ENCODE assay signal across 29 mouse cellular contexts in genomic region chr11:109180290-109180689, GRCm38 (mm10). TPM values are rescaled to one million over a fixed set of nuclear protein-coding genes. Genes with fewer than 3 reads are reported as not detected.
DNase-seq lines count a peak whose midpoint lies in the region; ATAC-seq lines count a peak whose summit lies in the region.
"Had no signal": no experiment of that assay in that cellular context is flagged by ENCODE, and none has a peak within 500 bp of the region (broad histone marks: within the 10 kb centered on the region; RNA-seq: fewer than 3 reads in every experiment).

No protein-coding gene starts in this region.

- no peak overlapping the region for H3K4me2 ChIP-seq in intestine, embryonic 15.5 days (replicated peaks)
- H3K4me2 ChIP-seq: heart, embryonic 11.5 days; limb, embryonic 13.5 days; liver, embryonic 12.5 days; lung, embryonic 14.5 days had no signal

- no peak overlapping the region for H3K4me3 ChIP-seq in intestine, embryonic 15.5 days (replicated peaks)
- H3K4me3 ChIP-seq: gastrocnemius, adult 2 months; limb, embryonic 13.5 days; liver, embryonic 12.5 days; megakaryocyte, embryonic 14.5 days; myocyte had no signal

- peak; percentile 9 for DNase-seq in kidney, adult 11 months
- no peak for DNase-seq in kidney, adult 8-10 months
- peak; percentile 69 to 83 for DNase-seq in lung, adult 18-20 months
- peak; percentile 84 for DNase-seq in lung, postnatal 36 days
- no peak for DNase-seq in layer of hippocampus, adult 18-20 months (ENCODE audit: low spot score in 2 of 2)
- DNase-seq in right cerebral cortex, postnatal 36 days (ENCODE audit: low spot score in 2 of 2), result no peak
- DNase-seq in gastrocnemius, postnatal 10 days, result no peak
- DNase-seq: adrenal gland, postnatal 36 days; cerebellum, adult 9-10 months; gastrocnemius, adult 2 months; lung, embryonic 14.5 days had no signal

- H3K9ac ChIP-seq in intestine, embryonic 15.5 days, result no peak overlapping the region
- H3K9ac ChIP-seq: limb, embryonic 13.5 days; liver, embryonic 12.5 days; lung, embryonic 14.5 days had no signal

- no peaks in the 10 kb centered on the region for H3K27me3 ChIP-seq in intestine, embryonic 15.5 days (replicated peaks)
- H3K27me3 ChIP-seq: liver, embryonic 12.5 days; megakaryocyte, embryonic 14.5 days had no signal

- no peaks in the 10 kb centered on the region for H3K36me3 ChIP-seq in intestine, embryonic 15.5 days
- H3K36me3 ChIP-seq: limb, embryonic 13.5 days; liver, embryonic 12.5 days had no signal

- H3K27ac ChIP-seq in intestine, embryonic 15.5 days, result no peak overlapping the region
- H3K27ac ChIP-seq: gastrocnemius, adult 2 months; kidney, postnatal 0 days; limb, embryonic 13.5 days; liver, embryonic 12.5 days had no signal

- H3K9me3 ChIP-seq in intestine, embryonic 15.5 days, result no peaks in the 10 kb centered on the region
- H3K9me3 ChIP-seq: limb, embryonic 13.5 days; liver, embryonic 12.5 days had no signal

- ATAC-seq in intestine, embryonic 15.5 days, result peak; percentile 75
- ATAC-seq: CD4-positive, CD25-positive, alpha-beta regulatory T cell, adult 4 months; forebrain, embryonic 14.5 days; liver, embryonic 12.5 days; midbrain, embryonic 16.5 days had no signal

- WGBS in intestine, embryonic 15.5 days, result 63% methylated on average over 11 of the region's 11 CpGs

- H3K4me1 ChIP-seq in intestine, embryonic 15.5 days (replicated peaks), result peaks cover 15% of the 10 kb centered on the region
- H3K4me1 ChIP-seq: liver, embryonic 12.5 days; megakaryocyte, embryonic 14.5 days had no signal

RNA-seq across cellular contexts. Expression of gene E030025P04Rik, which starts 36.1 kb away (rescaled TPM):
- not detected in 2 replicates for polyA plus RNA-seq in intestine, embryonic 15.5 days (2015; fragmentation: Nextera tagmentation; extraction: Ambion mirVana)
- not detected for total RNA-seq in layer of hippocampus, adult 18-20 months (2021)
- total RNA-seq in gastrocnemius, postnatal 10 days (2021), result not detected
- total RNA-seq: adrenal gland, postnatal 36 days; gastrocnemius, adult 2 months; left cerebral cortex, adult 18-20 months; left cerebral cortex, postnatal 25 days had no signal
- polyA plus RNA-seq: CD4-positive, CD25-positive, alpha-beta regulatory T cell, adult 4 months; embryonic facial prominence, embryonic 14.5 days; forebrain, embryonic 14.5 days; frontal cortex, adult 2 months; gonadal fat pad, adult 2 months; heart, embryonic 11.5 days; heart, postnatal 0 days; kidney, postnatal 0 days; limb, embryonic 13.5 days; liver, embryonic 12.5 days; lung, embryonic 14.5 days; midbrain, embryonic 16.5 days; myocyte; neural tube, embryonic 14.5 days; testis, adult 2 months had no signal

Comparison
In these comparisons a context has a peak if more than half of its experiments do, and no peak if none do; other contexts are left out.
1. DNase-seq: peak in kidney, adult 11 months (single experiment), lung, adult 18-20 months (2 of 2) and lung, postnatal 36 days (single experiment); none in kidney, adult 8-10 months (0 of 2), layer of hippocampus, adult 18-20 months (0 of 2), right cerebral cortex, postnatal 36 days (0 of 2) and gastrocnemius, postnatal 10 days (single experiment).